Mouse (Mus musculus): Measurements from ENCODE around the gene Pigm. TPM values are rescaled to one million over a fixed set of nuclear protein-coding genes. Genes with fewer than 3 reads are reported as not detected.

The Pigm gene
- polyA plus RNA-seq (2015; fragmentation: Nextera tagmentation; extraction: Ambion mirVana) = 3.8 and 3.9 TPM in 2 replicates

- under 1% methylated on average over 39 of the region's 39 CpGs for whole genome bisulfite sequencing
Observed at GRCm38 (mm10) chr1:172376198-172376667, at the start of gene Pigm. TSS of gene Pigm (plus strand) at chr1:172376546.

GRCm38 (mm10) chr1:172326684-172327083, 49.7 kb upstream of the Pigm start:
- H3K27me3 ChIP-seq = no peaks in the 10 kb centered on the region
- peaks cover 33% of the 10 kb centered on the region for H3K4me1 ChIP-seq (replicated peaks)
- peak overlapping the region; percentile 87 for H3K4me2 ChIP-seq
- no peak overlapping the region for H3K27ac ChIP-seq (replicated peaks)
- no peak for ATAC-seq (ENCODE audit: low FRiP score, low read depth)
- H3K36me3 ChIP-seq = no peaks in the 10 kb centered on the region
- H3K4me3 ChIP-seq = peak overlapping the region; percentile 50
- WGBS = 63% methylated on average over 11 of the region's 11 CpGs
- no peaks in the 10 kb centered on the region for H3K9me3 ChIP-seq
- peak overlapping the region; percentile 45; the same call in 1 of the 2 replicates for H3K9ac ChIP-seq

More at GRCm38 (mm10) chr1:172376198-172376667, at the start of gene Pigm:
- ATAC-seq (ENCODE audit: low FRiP score, low read depth) = peak; percentile 99
- H3K4me3 ChIP-seq = peak within 1 kb of the TSS; percentile 96
- H3K4me2 ChIP-seq = peak within 1 kb of the TSS; percentile 94
- H3K9me3 ChIP-seq = no peaks in the 10 kb centered on the region
- no peaks in the 10 kb centered on the region for H3K27me3 ChIP-seq
- H3K4me1 ChIP-seq (replicated peaks) = peaks cover 47% of the 10 kb centered on the region
- peak within 1 kb of the TSS; percentile 84 for H3K27ac ChIP-seq (replicated peaks)
- 0 out of 2 replicates have a peak, but pooled peaks cover 4% of the 10 kb centered on the region for H3K36me3 ChIP-seq
- H3K9ac ChIP-seq = peak within 1 kb of the TSS; percentile 88

- WGBS = 92% methylated on average over 16 of the region's 16 CpGs
- Histone ChIP-seq H3K4me1 (replicated peaks) (peaks cover 33% of the 10 kb centered on the region), H3K9ac (no peak overlapping the region), H3K27me3 (no peaks in the 10 kb centered on the region), H3K4me3 (no peak overlapping the region), H3K27ac (replicated peaks) (no peak overlapping the region), H3K36me3 (no peaks in the 10 kb centered on the region), H3K9me3 (no peaks in the 10 kb centered on the region), H3K4me2 (no peak overlapping the region)
- no peak for ATAC-seq (ENCODE audit: low FRiP score, low read depth)
Observed at GRCm38 (mm10) chr1:172327206-172328001, 48.9 kb upstream of the Pigm start.

- WGBS = 83% methylated on average over 3 of the region's 3 CpGs
Observed at GRCm38 (mm10) chr1:172328041-172328440, 48.3 kb upstream of the Pigm start.

GRCm38 (mm10) chr1:172328461-172328860, 47.9 kb upstream of the Pigm start:
- H3K4me2 ChIP-seq = peak overlapping the region; percentile 59
- WGBS = 83% methylated on average over 7 of the region's 7 CpGs
- peak overlapping the region; percentile 35 for H3K4me3 ChIP-seq
- no peak overlapping the region for H3K27ac ChIP-seq (replicated peaks)
- H3K36me3 ChIP-seq = no peaks in the 10 kb centered on the region
- H3K9ac ChIP-seq = 0 out of 2 replicates have a peak overlapping the region, but pooled peaks have one; percentile 10
- H3K27me3 ChIP-seq = no peaks in the 10 kb centered on the region
- H3K9me3 ChIP-seq = no peaks in the 10 kb centered on the region
- ATAC-seq (ENCODE audit: low FRiP score, low read depth) = no peak
- H3K4me1 ChIP-seq (replicated peaks) = peaks cover 33% of the 10 kb centered on the region

More at GRCm38 (mm10) chr1:172328041-172328440, 48.3 kb upstream of the Pigm start:
- Histone ChIP-seq H3K36me3 (no peaks in the 10 kb centered on the region), H3K9me3 (no peaks in the 10 kb centered on the region), H3K4me2 (peak overlapping the region; percentile 59), H3K27ac (replicated peaks) (no peak overlapping the region), H3K4me3 (no peak overlapping the region), H3K4me1 (replicated peaks) (peaks cover 33% of the 10 kb centered on the region), H3K27me3 (no peaks in the 10 kb centered on the region), H3K9ac (no peak overlapping the region)
- no peak for ATAC-seq (ENCODE audit: low FRiP score, low read depth)

- 15% methylated on average over 9 of the region's 9 CpGs for WGBS
- Histone ChIP-seq H3K27ac (replicated peaks) (peak within 1 kb of the TSS; percentile 57), H3K9me3 (no peaks in the 10 kb centered on the region), H3K4me3 (peak within 1 kb of the TSS; percentile 35), H3K36me3 (no peaks in the 10 kb centered on the region), H3K4me1 (replicated peaks) (peaks cover 33% of the 10 kb centered on the region), H3K9ac (peak within 1 kb of the TSS; percentile 10; the same call in 1 of the 2 replicates), H3K4me2 (peak within 1 kb of the TSS; percentile 59), H3K27me3 (no peaks in the 10 kb centered on the region)
- ATAC-seq (ENCODE audit: low FRiP score, low read depth) = peak; percentile 89
Observed at GRCm38 (mm10) chr1:172329131-172329530, 47.2 kb upstream of the Pigm start, which contains the start of gene Kcnj9. TSS of gene Kcnj9 (minus strand) at chr1:172329318.

- H3K9me3 ChIP-seq = no peaks in the 10 kb centered on the region
- H3K36me3 ChIP-seq = no peaks in the 10 kb centered on the region
- H3K27ac ChIP-seq (replicated peaks) = no peak overlapping the region; the same call in 1 of the 2 replicates
- ATAC-seq (ENCODE audit: low FRiP score, low read depth) = 0 out of 2 replicates have a peak, but pooled peaks have one; percentile 12
- H3K4me1 ChIP-seq (replicated peaks) = peaks cover 30% of the 10 kb centered on the region
- H3K4me2 ChIP-seq = peak overlapping the region; percentile 59
- peak overlapping the region; percentile 35; the same call in 1 of the 2 replicates for H3K4me3 ChIP-seq
- 72% methylated on average over 6 of the region's 6 CpGs for WGBS
- no peaks in the 10 kb centered on the region for H3K27me3 ChIP-seq
- H3K9ac ChIP-seq = 0 out of 2 replicates have a peak overlapping the region, but pooled peaks have one; percentile 10
Observed at GRCm38 (mm10) chr1:172329616-172330015, 46.7 kb upstream of the Pigm start.

- no peak for ATAC-seq (ENCODE audit: low FRiP score, low read depth)
- Histone ChIP-seq H3K36me3 (no peaks in the 10 kb centered on the region), H3K9ac (no peak overlapping the region), H3K27me3 (no peaks in the 10 kb centered on the region), H3K4me3 (no peak overlapping the region), H3K4me2 (no peak overlapping the region), H3K27ac (replicated peaks) (no peak overlapping the region), H3K9me3 (no peaks in the 10 kb centered on the region), H3K4me1 (replicated peaks) (peaks cover 19% of the 10 kb centered on the region)
- WGBS = 56% methylated on average over 8 of the region's 8 CpGs
Observed at GRCm38 (mm10) chr1:172331422-172331947, 44.9 kb upstream of the Pigm start.

- Histone ChIP-seq H3K36me3 (no peaks in the 10 kb centered on the region), H3K4me2 (no peak overlapping the region), H3K9me3 (no peaks in the 10 kb centered on the region), H3K27me3 (no peaks in the 10 kb centered on the region), H3K4me3 (no peak overlapping the region), H3K4me1 (replicated peaks) (peaks cover 20% of the 10 kb centered on the region), H3K9ac (no peak overlapping the region), H3K27ac (replicated peaks) (no peak overlapping the region)
- WGBS = 90% methylated on average over 2 of the region's 2 CpGs
- no peak for ATAC-seq (ENCODE audit: low FRiP score, low read depth)
Observed at GRCm38 (mm10) chr1:172332925-172333324, 43.4 kb upstream of the Pigm start.

- no peaks in the 10 kb centered on the region for H3K36me3 ChIP-seq
- ATAC-seq (ENCODE audit: low FRiP score, low read depth) = no peak
- no peaks in the 10 kb centered on the region for H3K27me3 ChIP-seq
- no peaks in the 10 kb centered on the region for H3K9me3 ChIP-seq
- H3K27ac ChIP-seq (replicated peaks) = no peak overlapping the region
- no peak overlapping the region for H3K9ac ChIP-seq
- H3K4me1 ChIP-seq (replicated peaks) = peaks cover 19% of the 10 kb centered on the region
- WGBS = 18% methylated on average over 3 of the region's 3 CpGs
- H3K4me2 ChIP-seq = no peak overlapping the region
- H3K4me3 ChIP-seq = no peak overlapping the region
Observed at GRCm38 (mm10) chr1:172333512-172333911, 42.8 kb upstream of the Pigm start.

- Histone ChIP-seq H3K9me3 (no peaks in the 10 kb centered on the region), H3K27ac (replicated peaks) (no peak overlapping the region), H3K36me3 (no peaks in the 10 kb centered on the region), H3K4me3 (no peak overlapping the region), H3K4me1 (replicated peaks) (peaks cover 10% of the 10 kb centered on the region), H3K9ac (no peak overlapping the region), H3K27me3 (0 out of 2 replicates have a peak, but pooled peaks cover 2% of the 10 kb centered on the region), H3K4me2 (no peak overlapping the region)
- no peak for ATAC-seq (ENCODE audit: low FRiP score, low read depth)
- 80% methylated on average over 15 of the region's 15 CpGs for WGBS
Observed at GRCm38 (mm10) chr1:172335804-172336203, 40.5 kb upstream of the Pigm start.

Data from hindbrain, embryonic 15.5 days (tissue).